In genomic region chr19:45748206-45748605, GRCm38 (mm10) we compare ENCODE assay signal across 9 mouse cellular contexts. TPM values are rescaled to one million over a fixed set of nuclear protein-coding genes. Genes with fewer than 3 reads are reported as not detected.
A peak's percentile ranks its signal among the peaks of the same experiment; 100 is the strongest.
DNase-seq lines count a peak whose midpoint lies in the region; ATAC-seq and TF ChIP-seq lines count a peak whose summit lies in the region.
"Had no signal": no experiment of that assay in that cellular context is flagged by ENCODE, and none has a peak within 500 bp of the region (broad histone marks: within the 10 kb centered on the region; RNA-seq: fewer than 3 reads in every experiment).

No protein-coding gene starts in this region.

- peak overlapping the region; percentile 99 for H3K4me2 ChIP-seq in heart, postnatal 0 days (ENCODE audit: low read depth, low read length)
- H3K4me2 ChIP-seq in hindbrain, embryonic 13.5 days: peak overlapping the region; percentile 96
- H3K4me2 ChIP-seq in midbrain, embryonic 15.5 days: peak overlapping the region; percentile 96

- no peaks in the 10 kb centered on the region for H3K9me3 ChIP-seq in heart, postnatal 0 days (replicated peaks; ENCODE audit: control insufficient read depth, low read length)
- no peaks in the 10 kb centered on the region for H3K9me3 ChIP-seq in hindbrain, embryonic 13.5 days
- no peaks in the 10 kb centered on the region for H3K9me3 ChIP-seq in midbrain, embryonic 15.5 days

- no peak for TF ChIP-seq EP300 in heart, postnatal 0 days (IDR thresholded peaks at IDR 0.05; ENCODE audit: low read depth)

- ATAC-seq in heart, postnatal 0 days (ENCODE audit: insufficient read depth, low read depth): no peak
- no peak for ATAC-seq in hindbrain, embryonic 13.5 days (ENCODE audit: low FRiP score)
- ATAC-seq in midbrain, embryonic 15.5 days (replicated peaks): 0 out of 2 replicates have a peak, but pooled peaks have one; percentile 12

- TF ChIP-seq CTCF in heart, postnatal 0 days (IDR thresholded peaks at IDR 0.05; ENCODE audit: low read depth): no peak

- intact Hi-C loops in heart, postnatal 25 days (cut with DNase I): loop anchor here (2.0 to 5.0 kb wide), 2 partner anchors 35 to 526 kb away; partner anchors contain the start of gene Mgea5

- no peak for DNase-seq in heart, postnatal 0 days (ENCODE audit: low spot score)
- no peak for DNase-seq in heart, postnatal 25 days (ENCODE audit: low spot score)
- DNase-seq in ZHBTc4 (ENCODE audit: low read depth, low spot score): peak; percentile 30
- no peak for DNase-seq in adrenal gland, adult 2 months
- DNase-seq in thymus, postnatal 0 days (ENCODE audit: low spot score): no peak
- no peak for DNase-seq in layer of hippocampus, adult 9-10 months (ENCODE audit: low spot score)

- H3K4me1 ChIP-seq in heart, postnatal 0 days (ENCODE audit: control insufficient read depth, insufficient read depth): peaks cover 15% of the 10 kb centered on the region
- H3K4me1 ChIP-seq in hindbrain, embryonic 13.5 days (replicated peaks): peaks cover 30% of the 10 kb centered on the region
- H3K4me1 ChIP-seq in midbrain, embryonic 15.5 days: peaks cover 26% of the 10 kb centered on the region

- H3K4me3 ChIP-seq in heart, postnatal 0 days (ENCODE audit: low read depth, low read length): peak overlapping the region; percentile 75; the same call in 1 of the 2 replicates
- peak overlapping the region; percentile 87 for H3K4me3 ChIP-seq in hindbrain, embryonic 13.5 days
- peak overlapping the region; percentile 79; the same call in 1 of the 2 replicates for H3K4me3 ChIP-seq in midbrain, embryonic 15.5 days

- H3K27ac ChIP-seq in heart, postnatal 0 days (ENCODE audit: low read depth): no peak overlapping the region
- no peak overlapping the region for H3K27ac ChIP-seq in hindbrain, embryonic 13.5 days
- H3K27ac ChIP-seq in midbrain, embryonic 15.5 days: no peak overlapping the region

- H3K36me3 ChIP-seq in heart, postnatal 0 days (replicated peaks; ENCODE audit: control insufficient read depth, insufficient read depth, low read length): peaks cover 25% of the 10 kb centered on the region
- H3K36me3 ChIP-seq in hindbrain, embryonic 13.5 days: peaks cover 16% of the 10 kb centered on the region
- peaks cover 16% of the 10 kb centered on the region for H3K36me3 ChIP-seq in midbrain, embryonic 15.5 days (replicated peaks)

- H3K27me3 ChIP-seq in heart, postnatal 0 days (ENCODE audit: control insufficient read depth, insufficient read depth, low read length): peaks cover 30% of the 10 kb centered on the region
- peaks cover 48% of the 10 kb centered on the region for H3K27me3 ChIP-seq in hindbrain, embryonic 13.5 days
- peaks cover 47% of the 10 kb centered on the region for H3K27me3 ChIP-seq in midbrain, embryonic 15.5 days (replicated peaks)

- 39% methylated on average over 9 of the region's 9 CpGs for WGBS in heart, postnatal 0 days
- 58% methylated on average over 9 of the region's 9 CpGs for WGBS in hindbrain, embryonic 13.5 days
- WGBS in midbrain, embryonic 15.5 days: 55% methylated on average over 9 of the region's 9 CpGs

- no peak overlapping the region for H3K9ac ChIP-seq in heart, postnatal 0 days (replicated peaks; ENCODE audit: low read depth, low read length)
- H3K9ac ChIP-seq in hindbrain, embryonic 13.5 days: peak overlapping the region; percentile 87
- H3K9ac ChIP-seq in midbrain, embryonic 15.5 days: peak overlapping the region; percentile 69; the same call in 1 of the 2 replicates

RNA-seq across cellular contexts. Expression of gene Npm3, which starts 1.2 kb away (rescaled TPM):
- 38.2 and 43.3 TPM in 2 replicates for total RNA-seq in heart, postnatal 0 days (2014; rRNA removed; ENCODE audit: low replicate concordance)
- polyA plus RNA-seq in heart, postnatal 0 days (2015; fragmentation: Nextera tagmentation; extraction: Ambion mirVana): 7.6 TPM in 2 replicates
- 10 to 100 TPM; 16.9 TPM for total RNA-seq in heart, postnatal 25 days (2021)
- 5.3 and 6.5 TPM in 2 replicates for polyA plus RNA-seq in hindbrain, embryonic 13.5 days (2015; fragmentation: Nextera tagmentation; extraction: Ambion mirVana)
- 6.3 and 6.9 TPM in 2 replicates for polyA plus RNA-seq in midbrain, embryonic 15.5 days (2015; fragmentation: Nextera tagmentation; extraction: Ambion mirVana)
- 10 to 100 TPM; 26.1 to 27.6 TPM for total RNA-seq in adrenal gland, adult 2 months (2021)
- polyA plus RNA-seq in adrenal gland, adult 2 months (2012; rRNA removed): 52.2 and 53.3 TPM in 2 replicates
- polyA plus RNA-seq in thymus, postnatal 0 days (2015; fragmentation: Nextera tagmentation; extraction: Ambion mirVana): 27.4 and 34.1 TPM in 2 replicates

RNA-seq across cellular contexts. Expression of gene Fgf8, which starts 5.5 kb away (rescaled TPM):
- total RNA-seq in heart, postnatal 0 days (2014; rRNA removed; ENCODE audit: low replicate concordance): not detected in 2 replicates
- polyA plus RNA-seq in heart, postnatal 0 days (2015; fragmentation: Nextera tagmentation; extraction: Ambion mirVana): not detected in 2 replicates
- not detected for total RNA-seq in heart, postnatal 25 days (2021)
- 0.44 and 0.95 TPM in 2 replicates for polyA plus RNA-seq in hindbrain, embryonic 13.5 days (2015; fragmentation: Nextera tagmentation; extraction: Ambion mirVana)
- polyA plus RNA-seq in midbrain, embryonic 15.5 days (2015; fragmentation: Nextera tagmentation; extraction: Ambion mirVana): 0.91 and 1.2 TPM in 2 replicates
- total RNA-seq in adrenal gland, adult 2 months (2021): not detected
- 0.30 TPM in 1 of 2 replicates, not detected in the other for polyA plus RNA-seq in adrenal gland, adult 2 months (2012; rRNA removed)
- 0.17 and 0.19 TPM in 2 replicates for polyA plus RNA-seq in thymus, postnatal 0 days (2015; fragmentation: Nextera tagmentation; extraction: Ambion mirVana)
- total RNA-seq: layer of hippocampus, postnatal 36 days had no signal

RNA-seq across cellular contexts. Expression of gene Mgea5, which starts 35.4 kb away (rescaled TPM):
- total RNA-seq in heart, postnatal 0 days (2014; rRNA removed; ENCODE audit: low replicate concordance): 75.8 and 84.5 TPM in 2 replicates
- 19.9 and 21.1 TPM in 2 replicates for polyA plus RNA-seq in heart, postnatal 0 days (2015; fragmentation: Nextera tagmentation; extraction: Ambion mirVana)
- 10 to 100 TPM; 61.6 to 71.0 TPM for total RNA-seq in heart, postnatal 25 days (2021)
- polyA plus RNA-seq in hindbrain, embryonic 13.5 days (2015; fragmentation: Nextera tagmentation; extraction: Ambion mirVana): 86.8 and 88.0 TPM in 2 replicates
- polyA plus RNA-seq in midbrain, embryonic 15.5 days (2015; fragmentation: Nextera tagmentation; extraction: Ambion mirVana): 91.4 TPM in 2 replicates
- total RNA-seq in adrenal gland, adult 2 months (2021): 10 to 100 TPM; 55.8 to 85.1 TPM
- 5.4 and 8.2 TPM in 2 replicates for polyA plus RNA-seq in adrenal gland, adult 2 months (2012; rRNA removed)
- 61.0 and 90.5 TPM in 2 replicates for polyA plus RNA-seq in thymus, postnatal 0 days (2015; fragmentation: Nextera tagmentation; extraction: Ambion mirVana)
